Mouse (Mus musculus): Measurements from ENCODE around the gene Srsf5. TPM values are rescaled to one million over a fixed set of nuclear protein-coding genes. Genes with fewer than 3 reads are reported as not detected.
A peak's percentile ranks its signal among the peaks of the same experiment; 100 is the strongest.

Gene Srsf5
- polyA plus RNA-seq, 1 experiment from 2014 or later: 430 TPM

DNA sequence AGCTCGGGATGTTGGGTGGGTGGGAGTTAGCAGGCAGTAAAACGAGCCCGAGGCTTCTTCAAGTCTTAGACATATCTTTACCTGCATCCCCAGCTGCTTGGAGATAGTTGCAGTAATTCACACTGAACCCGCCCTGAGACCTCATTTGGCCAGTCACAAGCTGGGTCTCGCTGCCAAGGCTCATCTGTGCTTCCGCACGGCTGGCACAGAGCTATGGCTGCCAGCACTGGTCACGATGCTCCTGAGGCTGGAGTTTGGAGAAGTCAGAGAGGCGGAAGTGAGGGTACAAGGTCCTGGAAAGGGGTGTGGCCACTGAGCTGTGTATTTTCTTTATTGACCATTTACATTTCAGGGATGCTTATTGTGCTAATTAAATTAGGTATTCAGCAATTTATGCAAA lies 38.4 kb downstream of the Srsf5 start:
- 80% methylated on average over 9 of the region's 9 CpGs for WGBS
- no peak overlapping the region for H3K4me2 ChIP-seq
- H3K27ac ChIP-seq: no peak overlapping the region
- H3K36me3 ChIP-seq (replicated peaks): no peaks in the 10 kb centered on the region
- H3K27me3 ChIP-seq (replicated peaks): no peaks in the 10 kb centered on the region
- H3K4me3 ChIP-seq: no peak overlapping the region
- H3K4me1 ChIP-seq: no peaks in the 10 kb centered on the region
- H3K9me3 ChIP-seq: no peaks in the 10 kb centered on the region
- no peak for ATAC-seq (replicated peaks)
- H3K9ac ChIP-seq: no peak overlapping the region

DNA sequence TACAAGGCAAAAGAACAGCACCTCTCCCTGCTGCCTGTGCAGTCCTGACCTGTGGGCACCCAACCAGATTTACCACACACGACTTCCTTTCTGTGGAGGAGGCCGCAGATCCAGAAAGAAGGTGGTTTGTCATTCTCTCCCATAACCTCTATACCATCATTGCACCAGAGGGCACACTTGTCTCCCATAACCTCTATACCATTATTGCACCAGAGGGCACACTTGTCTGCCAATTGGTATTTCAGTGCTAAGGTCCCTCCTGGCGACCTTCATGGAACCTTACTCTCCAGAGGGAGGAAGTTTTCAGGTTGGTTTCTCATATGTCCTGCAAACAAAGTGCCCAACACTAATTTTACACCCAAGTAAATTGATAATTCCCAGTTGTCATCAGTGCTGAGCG lies 41.3 kb downstream of the Srsf5 start:
- Histone ChIP-seq H3K27ac (no peak overlapping the region), H3K4me2 (no peak overlapping the region), H3K9me3 (no peaks in the 10 kb centered on the region), H3K27me3 (replicated peaks) (no peaks in the 10 kb centered on the region), H3K9ac (no peak overlapping the region), H3K4me3 (no peak overlapping the region), H3K36me3 (replicated peaks) (no peaks in the 10 kb centered on the region), H3K4me1 (no peaks in the 10 kb centered on the region)
- 82% methylated on average over 4 of the region's 4 CpGs for WGBS
- no peak for ATAC-seq (replicated peaks)

DNA sequence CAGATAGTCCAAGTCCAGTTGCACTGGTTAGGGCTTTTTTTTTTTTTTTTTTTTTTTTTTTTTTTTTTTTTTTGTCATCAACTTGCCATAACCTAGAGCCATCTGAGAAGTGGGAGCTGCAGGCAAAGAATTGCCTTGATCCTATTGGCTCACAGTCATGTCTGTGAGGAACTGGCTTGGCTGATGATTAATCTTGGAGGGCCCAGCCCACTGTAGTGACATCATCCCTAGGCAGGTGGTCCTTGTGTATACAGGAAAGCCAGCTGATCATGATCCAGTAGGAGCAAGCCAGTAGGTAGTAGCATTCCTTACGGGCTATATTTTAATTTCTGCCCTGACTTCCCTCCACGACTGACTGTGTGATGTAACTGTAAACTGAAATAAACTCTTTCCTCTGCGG lies 43.0 kb downstream of the Srsf5 start:
- no peak for ATAC-seq (replicated peaks)
- H3K27ac ChIP-seq: no peak overlapping the region
- H3K36me3 ChIP-seq (replicated peaks): no peaks in the 10 kb centered on the region
- H3K9me3 ChIP-seq: no peaks in the 10 kb centered on the region
- no peaks in the 10 kb centered on the region for H3K4me1 ChIP-seq
- H3K4me2 ChIP-seq: no peak overlapping the region
- WGBS: 92% methylated on average over 3 of the region's 3 CpGs
- no peak overlapping the region for H3K9ac ChIP-seq
- no peaks in the 10 kb centered on the region for H3K27me3 ChIP-seq (replicated peaks)
- no peak overlapping the region for H3K4me3 ChIP-seq

DNA sequence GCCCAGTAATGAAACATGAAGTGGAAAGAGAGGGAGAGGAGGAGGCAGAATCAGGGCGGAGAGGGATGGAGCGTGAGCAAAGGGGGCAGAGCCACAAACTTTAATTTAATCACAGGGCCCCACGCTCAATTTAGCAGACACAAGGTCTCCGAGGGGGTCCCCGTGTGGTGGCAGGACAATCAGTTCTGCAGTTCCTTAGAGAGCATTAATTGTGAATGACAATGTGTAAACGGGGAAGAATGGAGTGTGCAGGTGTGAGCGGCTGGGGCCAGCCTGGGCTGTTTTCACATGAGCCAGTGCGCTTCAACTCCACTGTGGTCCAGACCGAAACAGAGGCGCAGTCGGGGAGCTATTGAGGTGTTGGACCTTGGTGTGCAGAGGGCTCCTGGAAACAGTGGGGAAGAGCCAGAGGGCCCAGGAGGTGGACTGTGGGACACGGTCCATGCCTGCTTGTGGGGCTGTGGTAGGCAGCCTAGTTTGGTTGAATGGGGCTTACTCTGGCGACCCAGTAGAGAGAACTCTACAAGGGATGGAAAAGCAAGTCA lies 45.7 kb downstream of the Srsf5 start:
- Histone ChIP-seq H3K4me2 (no peak overlapping the region), H3K9ac (no peak overlapping the region), H3K27me3 (replicated peaks) (no peaks in the 10 kb centered on the region), H3K27ac (no peak overlapping the region), H3K9me3 (no peaks in the 10 kb centered on the region), H3K4me3 (no peak overlapping the region), H3K36me3 (replicated peaks) (no peaks in the 10 kb centered on the region), H3K4me1 (no peaks in the 10 kb centered on the region)
- ATAC-seq (replicated peaks): no peak
- WGBS: 53% methylated on average over 13 of the region's 13 CpGs

DNA sequence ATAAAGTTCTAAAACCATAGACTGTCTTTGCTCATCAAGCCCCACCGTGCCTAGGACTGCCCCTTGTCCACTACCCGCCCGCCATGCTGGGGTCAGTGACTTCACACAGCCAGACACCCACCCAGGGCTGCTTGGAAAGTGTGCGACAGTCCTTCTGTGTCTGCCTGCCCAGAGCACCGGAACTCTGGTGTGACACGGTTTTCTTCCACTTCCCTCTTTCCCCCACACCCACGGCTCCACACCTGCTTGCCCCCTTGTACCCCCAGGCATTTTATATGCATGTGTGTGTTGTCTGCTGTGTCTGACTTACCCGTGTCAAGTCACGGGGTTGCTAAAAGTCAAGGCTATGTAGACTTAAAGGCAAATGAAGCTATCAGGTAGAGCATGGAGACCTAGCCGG lies 46.5 kb downstream of the Srsf5 start:
- H3K9ac ChIP-seq: no peak overlapping the region
- no peak overlapping the region for H3K27ac ChIP-seq
- H3K36me3 ChIP-seq (replicated peaks): no peaks in the 10 kb centered on the region
- H3K4me2 ChIP-seq: no peak overlapping the region
- no peaks in the 10 kb centered on the region for H3K27me3 ChIP-seq (replicated peaks)
- H3K4me1 ChIP-seq: no peaks in the 10 kb centered on the region
- ATAC-seq (replicated peaks): no peak
- no peak overlapping the region for H3K4me3 ChIP-seq
- no peaks in the 10 kb centered on the region for H3K9me3 ChIP-seq
- 88% methylated on average over 10 of the region's 10 CpGs for WGBS

- no peak overlapping the region for H3K27ac ChIP-seq
- no peaks in the 10 kb centered on the region for H3K36me3 ChIP-seq (replicated peaks)
- H3K4me2 ChIP-seq: no peak overlapping the region
- H3K4me1 ChIP-seq: no peaks in the 10 kb centered on the region
- no peaks in the 10 kb centered on the region for H3K27me3 ChIP-seq (replicated peaks)
- no peaks in the 10 kb centered on the region for H3K9me3 ChIP-seq
- no peak for ATAC-seq (replicated peaks)
- WGBS: 77% methylated on average over 8 of the region's 8 CpGs
- H3K4me3 ChIP-seq: no peak overlapping the region
- H3K9ac ChIP-seq: no peak overlapping the region
Measured at GRCm38 (mm10) chr12:80992540-80993122, 47.3 kb downstream of the Srsf5 start.

DNA sequence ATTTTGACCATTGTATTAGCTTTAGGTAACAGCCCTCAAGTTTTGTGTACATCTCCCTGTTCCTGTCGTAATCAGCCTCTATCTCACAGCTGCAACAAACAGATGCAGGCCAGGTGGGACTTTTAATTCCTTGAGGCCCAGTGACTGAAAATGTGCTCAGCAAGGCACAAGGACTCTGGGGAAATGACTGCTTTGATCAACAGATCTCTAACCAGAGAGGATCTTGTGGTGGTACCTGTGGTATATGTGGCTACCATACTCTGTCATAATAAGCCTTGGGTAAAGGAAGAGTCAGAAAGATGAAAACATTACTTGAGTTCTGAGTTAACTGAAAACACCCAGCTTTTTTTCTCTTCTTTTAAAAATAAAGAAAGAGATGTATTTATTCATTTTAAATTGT lies 48.5 kb downstream of the Srsf5 start:
- Histone ChIP-seq H3K4me2 (no peak overlapping the region), H3K4me1 (peaks cover 4% of the 10 kb centered on the region), H3K9me3 (no peaks in the 10 kb centered on the region), H3K27ac (no peak overlapping the region), H3K4me3 (no peak overlapping the region), H3K27me3 (replicated peaks) (no peaks in the 10 kb centered on the region), H3K36me3 (replicated peaks) (no peaks in the 10 kb centered on the region), H3K9ac (no peak overlapping the region)
- 88% methylated on average over 1 of the region's 1 CpGs for WGBS
- no peak for ATAC-seq (replicated peaks)

GRCm38 (mm10) chr12:80995326-80995725 lies 50.0 kb downstream of the Srsf5 start:
- no peaks in the 10 kb centered on the region for H3K9me3 ChIP-seq
- H3K4me3 ChIP-seq: no peak overlapping the region
- peaks cover 7% of the 10 kb centered on the region for H3K4me1 ChIP-seq
- no peak overlapping the region for H3K9ac ChIP-seq
- no peaks in the 10 kb centered on the region for H3K27me3 ChIP-seq (replicated peaks)
- 90% methylated on average over 4 of the region's 4 CpGs for WGBS
- no peak overlapping the region for H3K4me2 ChIP-seq
- no peak for ATAC-seq (replicated peaks)
- H3K36me3 ChIP-seq (replicated peaks): no peaks in the 10 kb centered on the region
- H3K27ac ChIP-seq: no peak overlapping the region

GRCm38 (mm10) chr12:80997652-80998051 lies 52.3 kb downstream of the Srsf5 start:
- Histone ChIP-seq H3K27me3 (replicated peaks) (no peaks in the 10 kb centered on the region), H3K9me3 (no peaks in the 10 kb centered on the region), H3K27ac (no peak overlapping the region), H3K4me1 (peaks cover 7% of the 10 kb centered on the region), H3K4me3 (no peak overlapping the region), H3K9ac (no peak overlapping the region), H3K36me3 (replicated peaks) (no peaks in the 10 kb centered on the region), H3K4me2 (no peak overlapping the region)
- ATAC-seq (replicated peaks): no peak
- 70% methylated on average over 4 of the region's 4 CpGs for WGBS

DNA sequence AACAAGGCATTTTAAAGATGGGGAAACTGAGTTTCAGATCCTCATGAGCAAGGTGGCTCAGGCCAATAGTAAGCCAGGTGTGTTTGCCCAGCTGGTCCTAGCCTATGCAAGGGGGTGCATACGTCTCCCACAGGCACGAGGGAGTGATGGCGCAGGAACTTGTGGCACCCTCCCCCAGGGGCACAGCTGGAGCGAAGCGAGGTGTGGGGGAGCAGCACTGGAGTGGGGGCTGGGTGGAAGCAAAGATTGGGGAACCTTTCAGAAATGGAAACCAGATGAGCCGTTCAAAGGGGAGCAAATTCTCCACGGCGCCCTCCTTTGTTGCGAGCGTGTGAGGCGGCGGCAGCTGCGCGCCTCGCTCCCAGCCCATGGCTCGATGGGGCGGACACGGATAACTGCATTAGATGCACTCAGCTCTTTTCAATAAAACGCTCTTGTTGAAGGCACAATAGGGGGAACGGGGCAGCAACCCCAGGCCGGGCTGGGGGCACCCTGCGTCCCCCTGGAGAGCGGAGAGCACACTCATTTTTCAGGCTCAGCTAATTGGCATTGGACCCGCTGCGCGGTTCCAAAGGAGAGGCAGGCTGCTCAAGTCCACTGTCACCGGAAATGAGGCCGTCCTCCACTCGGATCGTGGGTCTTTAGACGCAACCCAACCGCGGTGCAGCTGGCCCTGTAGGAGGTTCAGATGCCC lies 53.4 kb downstream of the Srsf5 start:
- H3K4me1 ChIP-seq: peaks cover 7% of the 10 kb centered on the region

More for the DNA sequence above, 53.4 kb downstream of the Srsf5 start:
- peak; percentile 75 for ATAC-seq (replicated peaks)
- 3% methylated on average over 33 of the region's 33 CpGs for whole genome bisulfite sequencing
- H3K9ac ChIP-seq: no peak overlapping the region
- no peak overlapping the region for H3K27ac ChIP-seq
- peak overlapping the region; percentile 41 for H3K4me2 ChIP-seq
- no peaks in the 10 kb centered on the region for H3K36me3 ChIP-seq (replicated peaks)
- H3K9me3 ChIP-seq: no peaks in the 10 kb centered on the region
- H3K27me3 ChIP-seq (replicated peaks): no peaks in the 10 kb centered on the region
- H3K4me3 ChIP-seq: peak overlapping the region; percentile 27

Other genes starting within 250 kb of the Srsf5 start
- gene Ccdc177, start 184.8 kb upstream of the Srsf5 start, polyA plus RNA-seq (2015; fragmentation: Nextera tagmentation; extraction: Ambion mirVana): 5.9 and 6.6 TPM in 2 replicates
- 13.2 and 13.6 TPM in 2 replicates for gene Susd6, start 155.0 kb upstream of the Srsf5 start, polyA plus RNA-seq (2015; fragmentation: Nextera tagmentation; extraction: Ambion mirVana)
- 0.50 and 0.66 TPM in 2 replicates for gene Slc10a1, start 23.2 kb downstream of the Srsf5 start, polyA plus RNA-seq (2015; fragmentation: Nextera tagmentation; extraction: Ambion mirVana)
- gene Smoc1, start 81.3 kb downstream of the Srsf5 start, polyA plus RNA-seq (2015; fragmentation: Nextera tagmentation; extraction: Ambion mirVana): 27.8 and 29.9 TPM in 2 replicates

Measured in midbrain, embryonic 15.5 days (tissue).